Mouse (Mus musculus) forebrain, embryonic 14.5 days (tissue): Measurements from ENCODE around the gene Fez2. TPM values are rescaled to one million over a fixed set of nuclear protein-coding genes. Genes with fewer than 3 reads are reported as not detected.

Experiments
- ATAC-seq: fragments of 200-750 bp; cut with Nextera tagmentation; 2 replicates; pipeline ENCODE4 v1.8.0; 2017; ENCODE audit warnings: mild to moderate bottlenecking, moderate library complexity
- DNase-seq: peaks from one replicate; pipeline ENCODE4 v3.0.0-alpha.2; 2015; ENCODE audit warnings: low spot score
- H3K27ac ChIP-seq: fragments of 300-500 bp; sonication (generic); 2 replicates; pipeline ENCODE4 v1.5.1; 2014; ENCODE audit warnings: low read depth, mild to moderate bottlenecking, control low read depth, low read length, moderate library complexity
- H3K27me3 ChIP-seq: fragments of 300-500 bp; sonication (generic); replicated peaks from 2 replicates; pipeline ENCODE4 v1.6.1; 2014; ENCODE audit warnings: low read length, control low read depth, mixed read lengths; ENCODE audit not compliant: control insufficient read depth, insufficient read depth
- H3K36me3 ChIP-seq: fragments of 300-500 bp; sonication (generic); 2 replicates; pipeline ENCODE4 v1.6.1; 2014; ENCODE audit warnings: low read length, control low read depth; ENCODE audit not compliant: control insufficient read depth, insufficient read depth
- H3K4me1 ChIP-seq: fragments of 300-500 bp; sonication (generic); 2 replicates; pipeline ENCODE4 v1.6.1; 2014; ENCODE audit warnings: antibody characterized with exemption, low read length, control low read depth; ENCODE audit not compliant: control insufficient read depth, insufficient read depth
- H3K4me2 ChIP-seq: fragments of 300-500 bp; sonication (generic); 2 replicates; pipeline ENCODE4 v1.6.1; 2014; ENCODE audit warnings: mild to moderate bottlenecking, control low read depth, low read length
- H3K4me3 ChIP-seq: fragments of 300-500 bp; sonication (generic); 2 replicates; pipeline ENCODE4 v1.5.1; 2014; ENCODE audit warnings: low read depth, low read length, control low read depth
- H3K9ac ChIP-seq: fragments of 300-500 bp; sonication (generic); 2 replicates; pipeline ENCODE4 v1.6.1; 2014; ENCODE audit warnings: mild to moderate bottlenecking, low read length, control low read depth, moderate library complexity
- H3K9me3 ChIP-seq: fragments of 300-500 bp; sonication (generic); replicated peaks from 2 replicates; pipeline ENCODE4 v1.6.1; 2016; ENCODE audit warnings: low read length, control low read depth, mixed read lengths; ENCODE audit not compliant: control insufficient read depth
- WGBS: fragments of 180-500 bp; shearing (Covaris S2); extraction: QIAGEN DNeasy Blood & Tissue Kit; methylation state at CpG from one replicate; pipeline ENCODE4 v1.1.7; 2014; 5-methylcytosine and 5-hydroxymethylcytosine counted together
- polyA plus RNA-seq: library from polyadenylated mRNA; unstranded; fragments of >200 nt; fragmentation: Nextera tagmentation; extraction: Ambion mirVana; gene quantifications from 2 replicates; pipeline ENCODE4 v1.2.1, GENCODE M21; 2014

The Fez2 gene
- polyA plus RNA-seq, 1 experiment from 2014 or later = 42.6 TPM

DNA sequence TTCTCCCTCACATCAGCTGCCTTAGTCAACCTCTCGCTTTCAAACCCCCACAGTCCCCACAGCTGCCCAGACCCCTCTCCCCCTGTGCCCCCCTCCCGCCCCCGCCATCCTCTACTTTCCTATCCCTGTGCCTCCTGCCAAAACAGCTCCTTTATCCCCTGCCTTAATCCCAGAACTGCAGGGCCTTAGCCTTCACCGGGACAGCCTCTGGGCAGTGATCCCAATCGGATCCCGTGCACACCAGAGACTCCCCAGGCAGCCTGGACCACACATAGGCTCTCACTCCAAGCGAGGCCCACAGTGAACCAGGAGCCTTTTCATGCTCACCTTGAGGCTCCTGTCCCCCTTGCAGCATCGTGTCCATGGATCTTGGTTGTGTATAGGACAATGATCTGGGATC is 49.5 kb downstream of the Fez2 start:
- H3K9ac ChIP-seq = no peak overlapping the region
- no peak overlapping the region for H3K4me3 ChIP-seq
- no peak overlapping the region for H3K27ac ChIP-seq
- no peaks in the 10 kb centered on the region for H3K9me3 ChIP-seq
- no peaks in the 10 kb centered on the region for H3K27me3 ChIP-seq
- DNase-seq = no peak
- no peak overlapping the region for H3K4me2 ChIP-seq
- ATAC-seq = peak; percentile 61; the same call in 1 of the 2 replicates
- H3K36me3 ChIP-seq = 0 out of 2 replicates have a peak, but pooled peaks cover 19% of the 10 kb centered on the region
- H3K4me1 ChIP-seq = no peaks in the 10 kb centered on the region
- WGBS = 59% methylated on average over 8 of the region's 8 CpGs

DNA sequence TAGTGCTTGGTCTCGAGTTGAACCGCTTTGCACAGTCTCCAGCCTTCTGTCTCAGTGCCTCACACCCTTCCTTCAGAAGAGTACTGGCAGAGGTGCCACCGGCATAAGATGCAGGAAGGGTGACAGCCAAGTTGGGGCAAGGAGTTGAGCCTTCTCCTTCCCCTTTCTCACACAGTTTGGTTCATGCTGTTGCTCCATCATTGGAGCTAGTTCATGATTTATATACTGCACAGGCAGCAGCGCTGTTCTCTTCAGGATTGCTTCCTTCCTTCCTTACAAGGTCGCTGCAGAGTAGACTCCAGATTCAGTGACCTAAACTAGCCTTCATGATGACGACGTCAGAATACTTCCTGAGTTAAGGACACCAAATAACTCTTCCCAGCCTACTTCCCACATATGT is 51.9 kb downstream of the Fez2 start:
- DNase-seq (no peak), ATAC-seq (no peak)
- Histone ChIP-seq H3K4me2 (no peak overlapping the region), H3K4me3 (no peak overlapping the region), H3K36me3 (0 out of 2 replicates have a peak, but pooled peaks cover 11% of the 10 kb centered on the region), H3K4me1 (no peaks in the 10 kb centered on the region), H3K9me3 (no peaks in the 10 kb centered on the region), H3K27me3 (no peaks in the 10 kb centered on the region), H3K27ac (no peak overlapping the region), H3K9ac (no peak overlapping the region)
- WGBS = 95% methylated on average over 7 of the region's 7 CpGs

DNA sequence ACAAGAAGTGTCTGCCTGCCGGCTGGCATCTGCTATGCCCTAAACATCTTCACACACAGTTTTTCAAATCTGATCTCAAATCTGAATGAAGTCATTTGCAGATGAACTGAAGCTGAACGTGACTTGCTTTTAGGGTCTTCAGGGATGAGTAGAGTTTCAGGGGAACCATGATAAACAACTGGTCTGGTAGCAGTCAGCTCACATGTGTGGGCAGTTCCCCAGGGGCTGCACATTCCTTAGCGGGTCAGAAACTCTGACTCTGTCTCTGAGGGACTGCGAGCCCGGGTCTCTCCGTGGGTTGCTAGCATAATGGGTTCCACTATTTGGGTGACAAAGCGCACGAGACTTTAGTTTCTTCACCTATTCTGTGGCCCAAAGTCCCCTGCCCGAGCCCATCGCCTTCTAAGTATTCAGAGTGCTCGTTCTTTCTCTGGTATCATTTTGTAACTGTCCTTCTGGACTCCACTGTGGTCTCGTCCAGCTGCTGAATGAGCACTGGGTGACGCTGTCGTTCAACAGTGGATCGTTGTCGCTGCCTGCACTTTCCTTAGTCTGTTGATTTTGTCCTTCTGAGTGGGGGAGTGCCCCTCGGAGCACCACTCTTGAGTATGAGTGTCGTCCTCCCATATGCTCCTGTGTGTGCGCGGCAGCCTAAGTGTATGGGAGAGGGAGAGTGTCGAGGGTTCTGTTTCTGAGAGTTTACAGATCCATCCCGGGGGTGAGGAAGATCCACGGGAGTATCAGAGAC is 53.2 kb downstream of the Fez2 start:
- Histone ChIP-seq H3K9ac (no peak overlapping the region), H3K4me1 (no peaks in the 10 kb centered on the region), H3K36me3 (0 out of 2 replicates have a peak, but pooled peaks cover 11% of the 10 kb centered on the region), H3K4me3 (no peak overlapping the region), H3K27me3 (no peaks in the 10 kb centered on the region), H3K9me3 (no peaks in the 10 kb centered on the region), H3K27ac (no peak overlapping the region), H3K4me2 (no peak overlapping the region)
- 91% methylated on average over 23 of the region's 23 CpGs for WGBS
- no peak for ATAC-seq
- DNase-seq = no peak

DNA sequence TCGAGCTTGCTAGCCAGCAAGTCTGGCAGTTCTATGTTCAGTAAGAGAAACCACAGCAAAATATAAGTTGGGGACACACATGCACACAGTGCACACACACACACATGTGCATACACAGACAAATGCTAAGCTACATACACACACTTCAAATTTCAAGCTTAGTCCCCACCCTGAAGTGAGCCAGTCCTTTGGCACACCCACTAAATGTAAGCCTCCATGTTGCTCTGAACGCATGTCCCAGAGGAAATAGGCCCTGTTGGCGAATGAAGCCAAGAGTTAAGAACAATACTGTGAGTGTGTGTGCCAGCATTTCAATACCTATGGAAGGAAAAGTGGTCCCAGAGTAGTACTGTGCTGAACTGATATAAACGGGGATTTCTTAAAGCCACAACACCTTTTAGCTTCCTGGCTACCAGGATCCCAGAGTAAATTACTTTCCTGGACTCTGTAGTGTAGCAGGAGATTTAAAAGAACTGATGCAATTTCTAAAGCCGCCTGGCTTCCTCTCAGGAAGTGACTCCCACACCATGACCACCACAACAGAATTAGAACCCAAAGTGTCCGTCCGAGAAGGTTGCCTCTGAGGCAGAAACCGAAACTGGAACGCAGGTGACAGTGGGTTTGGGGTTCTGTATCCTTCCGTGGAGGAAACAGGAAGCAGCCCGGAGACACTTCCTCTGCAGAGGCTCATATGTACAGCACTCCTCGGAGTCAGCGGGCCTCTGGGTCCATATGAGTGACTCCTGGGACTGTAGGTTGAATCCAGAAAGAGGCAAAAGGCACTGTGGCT is 55.8 kb downstream of the Fez2 start:
- Histone ChIP-seq H3K9me3 (no peaks in the 10 kb centered on the region), H3K36me3 (no peaks in the 10 kb centered on the region), H3K27me3 (no peaks in the 10 kb centered on the region), H3K4me3 (no peak overlapping the region), H3K4me1 (peaks cover 4% of the 10 kb centered on the region; the same call in 1 of the 2 replicates), H3K4me2 (no peak overlapping the region), H3K9ac (no peak overlapping the region), H3K27ac (no peak overlapping the region)
- WGBS = 85% methylated on average over 13 of the region's 13 CpGs
- DNase-seq (no peak), ATAC-seq (no peak)

DNA sequence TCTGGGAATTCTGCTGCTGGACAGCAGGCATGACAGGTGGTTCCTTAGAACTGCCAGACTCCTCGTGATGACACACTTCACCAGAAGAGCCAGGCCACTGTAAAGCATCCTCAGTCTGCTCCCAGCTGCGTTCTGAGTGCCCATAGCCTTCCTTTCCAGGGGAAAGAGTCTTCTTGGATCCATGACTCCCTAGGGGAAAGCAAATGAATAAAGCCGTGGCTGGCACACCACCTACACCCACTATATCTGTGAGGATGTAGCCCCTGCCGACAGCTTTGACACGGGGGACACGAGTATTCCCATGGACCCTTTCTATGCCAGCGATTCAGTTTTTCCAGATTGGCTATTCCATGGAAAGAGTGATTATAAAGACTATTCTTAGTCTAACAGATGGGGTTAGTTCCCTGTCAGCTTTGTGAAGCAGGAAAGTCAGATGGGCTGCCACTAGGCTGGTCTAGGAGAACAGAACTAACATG is 59.7 kb downstream of the Fez2 start:
- Histone ChIP-seq H3K27me3 (no peaks in the 10 kb centered on the region), H3K9ac (no peak overlapping the region), H3K9me3 (no peaks in the 10 kb centered on the region), H3K4me2 (no peak overlapping the region), H3K4me3 (no peak overlapping the region), H3K27ac (peak overlapping the region; percentile 67; the same call in 1 of the 2 replicates), H3K4me1 (peaks cover 4% of the 10 kb centered on the region), H3K36me3 (0 out of 2 replicates have a peak, but pooled peaks cover 6% of the 10 kb centered on the region)
- DNase-seq (peak; percentile 69), ATAC-seq (peak; percentile 80)
- 53% methylated on average over 7 of the region's 7 CpGs for WGBS

DNA sequence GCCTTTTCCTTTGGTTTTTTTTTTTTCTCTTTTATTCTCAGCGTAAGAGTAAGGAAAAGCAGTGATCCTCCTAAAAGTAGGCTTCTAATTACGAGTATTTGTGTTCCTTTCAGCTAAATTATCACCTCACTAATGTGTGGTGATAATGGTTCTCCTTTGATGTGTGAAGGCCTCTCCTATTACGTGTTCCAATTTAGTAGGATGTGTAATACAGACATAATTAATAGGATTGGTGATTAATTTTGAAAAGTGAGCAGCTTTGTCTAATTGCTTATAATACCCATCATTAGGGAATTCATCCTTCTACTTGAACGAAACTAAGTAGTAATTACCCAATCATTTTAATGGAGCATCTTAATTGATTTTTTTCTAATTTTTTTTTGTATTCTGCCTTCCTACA is 60.2 kb downstream of the Fez2 start:
- H3K27ac ChIP-seq = no peak overlapping the region; the same call in 1 of the 2 replicates
- no peaks in the 10 kb centered on the region for H3K27me3 ChIP-seq
- H3K36me3 ChIP-seq = 0 out of 2 replicates have a peak, but pooled peaks cover 6% of the 10 kb centered on the region
- H3K9ac ChIP-seq = no peak overlapping the region
- 17% methylated on average over 4 of the region's 4 CpGs for WGBS
- H3K4me2 ChIP-seq = no peak overlapping the region
- H3K4me3 ChIP-seq = no peak overlapping the region
- no peaks in the 10 kb centered on the region for H3K9me3 ChIP-seq
- ATAC-seq (peak; percentile 49; the same call in 1 of the 2 replicates), DNase-seq (peak; percentile 66)
- peaks cover 4% of the 10 kb centered on the region for H3K4me1 ChIP-seq

DNA sequence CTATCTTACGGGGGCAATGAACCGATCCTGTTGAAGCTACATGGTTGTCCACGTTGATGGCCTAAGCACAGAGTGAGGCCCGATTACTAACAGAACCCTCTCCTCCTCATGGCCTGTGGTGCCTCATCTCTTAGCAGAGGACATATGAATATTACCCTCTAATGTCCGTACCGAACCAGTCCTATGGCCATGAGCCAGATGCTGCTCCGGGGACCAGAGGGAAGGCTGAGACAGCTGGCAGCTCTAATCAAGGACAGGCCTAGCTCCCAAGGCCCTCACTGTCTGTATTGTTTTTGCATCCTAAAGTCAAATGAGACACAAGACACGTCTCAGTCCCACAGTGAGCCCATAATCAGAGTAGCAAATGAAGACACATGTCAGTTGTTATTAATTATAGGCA is 62.3 kb downstream of the Fez2 start:
- H3K9ac ChIP-seq = no peak overlapping the region
- H3K36me3 ChIP-seq = 0 out of 2 replicates have a peak, but pooled peaks cover 10% of the 10 kb centered on the region
- DNase-seq = no peak
- no peak overlapping the region for H3K4me2 ChIP-seq
- no peak for ATAC-seq
- H3K27me3 ChIP-seq = no peaks in the 10 kb centered on the region
- peaks cover 4% of the 10 kb centered on the region for H3K4me1 ChIP-seq
- H3K9me3 ChIP-seq = no peaks in the 10 kb centered on the region
- no peak overlapping the region for H3K27ac ChIP-seq
- H3K4me3 ChIP-seq = no peak overlapping the region
- WGBS = 83% methylated on average over 8 of the region's 8 CpGs

DNA sequence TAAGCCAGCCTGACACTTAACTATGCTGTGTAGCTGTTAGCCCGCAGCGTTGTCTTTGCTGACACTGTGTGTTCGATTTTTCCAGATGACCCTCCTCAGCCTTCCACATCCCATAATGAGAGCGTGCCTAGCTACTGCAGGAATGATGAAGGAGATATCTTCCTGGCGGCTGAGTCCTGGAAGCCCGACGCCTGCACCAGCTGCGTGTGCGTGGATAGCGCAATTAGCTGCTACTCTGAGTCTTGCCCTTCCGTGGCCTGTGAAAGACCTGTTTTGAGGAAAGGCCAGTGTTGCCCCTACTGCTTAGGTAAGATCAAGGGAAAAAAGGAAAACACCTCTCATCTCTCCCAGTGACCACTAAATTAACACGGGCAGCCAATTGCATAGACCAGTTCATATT is 63.1 kb downstream of the Fez2 start:
- 0 out of 2 replicates have a peak, but pooled peaks cover 11% of the 10 kb centered on the region for H3K36me3 ChIP-seq
- no peak for DNase-seq
- no peak overlapping the region for H3K9ac ChIP-seq
- H3K4me1 ChIP-seq = peaks cover 4% of the 10 kb centered on the region
- H3K27ac ChIP-seq = no peak overlapping the region; the same call in 1 of the 2 replicates
- H3K4me2 ChIP-seq = no peak overlapping the region
- ATAC-seq = no peak
- H3K9me3 ChIP-seq = no peaks in the 10 kb centered on the region
- H3K27me3 ChIP-seq = no peaks in the 10 kb centered on the region
- no peak overlapping the region for H3K4me3 ChIP-seq
- 86% methylated on average over 12 of the region's 12 CpGs for WGBS
